Comparison of ENCODE assay signal across 18 mouse cellular contexts in genomic region chr9:50524936-50525335, GRCm38 (mm10). TPM values are rescaled to one million over a fixed set of nuclear protein-coding genes. Genes with fewer than 3 reads are reported as not detected.
"Had no signal": no experiment of that assay in that cellular context is flagged by ENCODE, and none has a peak within 500 bp of the region (broad histone marks: within the 10 kb centered on the region; RNA-seq: fewer than 3 reads in every experiment).

No protein-coding gene starts in this region.

- H3K27me3 ChIP-seq: kidney, embryonic 15.5 days; lung, embryonic 15.5 days; midbrain, embryonic 13.5 days; stomach, embryonic 15.5 days had no signal

- H3K4me3 ChIP-seq: kidney, embryonic 15.5 days; limb, embryonic 10.5 days; lung, embryonic 15.5 days; midbrain, embryonic 13.5 days; stomach, embryonic 15.5 days had no signal

- H3K27ac ChIP-seq: kidney, embryonic 15.5 days; limb, embryonic 10.5 days; lung, embryonic 15.5 days; midbrain, embryonic 13.5 days; stomach, embryonic 15.5 days had no signal

- DNase-seq: kidney, postnatal 14 days; right cerebral cortex, postnatal 14 days; thymus, postnatal 4 days had no signal

- H3K36me3 ChIP-seq: stomach, embryonic 15.5 days had no signal

- H3K9ac ChIP-seq: kidney, embryonic 15.5 days; lung, embryonic 15.5 days; midbrain, embryonic 13.5 days; stomach, embryonic 15.5 days had no signal

- H3K9me3 ChIP-seq: kidney, embryonic 15.5 days; limb, embryonic 10.5 days; lung, embryonic 15.5 days; midbrain, embryonic 13.5 days; stomach, embryonic 15.5 days had no signal

- H3K4me2 ChIP-seq: kidney, embryonic 15.5 days; liver, embryonic 11.5 days; lung, embryonic 15.5 days; midbrain, embryonic 13.5 days; stomach, embryonic 15.5 days had no signal

- ATAC-seq: midbrain, embryonic 13.5 days had no signal

RNA-seq across cellular contexts. Expression of gene Plet1, which starts 30.6 kb away (rescaled TPM):
- total RNA-seq: left cerebral cortex, adult 18-20 months; left cerebral cortex, postnatal 14 days had no signal
- polyA plus RNA-seq: limb, embryonic 10.5 days had no signal

RNA-seq across cellular contexts. Expression of gene Tex12, which starts 36.2 kb away (rescaled TPM):
- total RNA-seq: layer of hippocampus, adult 8-10 months; layer of hippocampus, postnatal 14 days; left cerebral cortex, adult 18-20 months; left cerebral cortex, postnatal 14 days; midbrain, postnatal 0 days had no signal
- polyA plus RNA-seq: large intestine, adult 2 months; limb, embryonic 10.5 days; limb, embryonic 14.5 days; liver, embryonic 11.5 days; liver, embryonic 16.5 days; lung, embryonic 15.5 days; midbrain, postnatal 0 days; spleen, adult 2 months; stomach, embryonic 15.5 days had no signal
